In genomic region chr8:72240403-72240763, GRCm38 (mm10) we compare ENCODE assay signal across 9 mouse cellular contexts. TPM values are rescaled to one million over a fixed set of nuclear protein-coding genes. Genes with fewer than 3 reads are reported as not detected.
DNase-seq lines count a peak whose midpoint lies in the region; ATAC-seq and TF ChIP-seq lines count a peak whose summit lies in the region.
"Had no signal": no experiment of that assay in that cellular context is flagged by ENCODE, and none has a peak within 500 bp of the region (broad histone marks: within the 10 kb centered on the region; RNA-seq: fewer than 3 reads in every experiment).

No protein-coding gene starts in this region.

- peak overlapping the region; percentile 73 for H3K9ac ChIP-seq in liver, adult 2 months (ENCODE audit: low read depth, low read length)
- peak overlapping the region; percentile 65 for H3K9ac ChIP-seq in limb, embryonic 11.5 days (ENCODE audit: low read length)
- peak overlapping the region; percentile 70 for H3K9ac ChIP-seq in neural tube, embryonic 14.5 days (replicated peaks; ENCODE audit: low read depth, low read length)

- 3% methylated on average over 24 of the region's 24 CpGs for WGBS in liver, adult 2 months
- 1% methylated on average over 24 of the region's 24 CpGs for WGBS in limb, embryonic 11.5 days
- WGBS in neural tube, embryonic 14.5 days, result 1% methylated on average over 24 of the region's 24 CpGs

- no peak for ATAC-seq in limb, embryonic 11.5 days (ENCODE audit: insufficient number of reproducible peaks, low FRiP score, low TSS enrichment, low read depth)
- ATAC-seq in neural tube, embryonic 14.5 days (ENCODE audit: low read depth), result no peak

- peak overlapping the region; percentile 68 for H3K27ac ChIP-seq in liver, adult 2 months (replicated peaks; ENCODE audit: insufficient read depth, low read depth, low read length)
- peak overlapping the region; percentile 15; the same call in 1 of the 2 replicates for H3K27ac ChIP-seq in embryonic fibroblast, embryonic 13.5 days (ENCODE audit: insufficient read depth, low read length)
- H3K27ac ChIP-seq in limb, embryonic 11.5 days (replicated peaks; ENCODE audit: low read depth, low read length), result peak overlapping the region; percentile 85
- H3K27ac ChIP-seq in neural tube, embryonic 14.5 days (ENCODE audit: low read depth, low read length), result peak overlapping the region; percentile 95

- peaks cover 12% of the 10 kb centered on the region; the same call in 1 of the 2 replicates for H3K79me2 ChIP-seq in liver, adult 2 months (ENCODE audit: control insufficient read depth, insufficient read depth, low read length)

- H3K36me3 ChIP-seq in liver, adult 2 months (ENCODE audit: control insufficient read depth, insufficient read depth, low read length), result no peaks in the 10 kb centered on the region
- H3K36me3 ChIP-seq in limb, embryonic 11.5 days (ENCODE audit: control insufficient read depth, insufficient read depth, low read length), result no peaks in the 10 kb centered on the region
- H3K36me3 ChIP-seq in neural tube, embryonic 14.5 days (ENCODE audit: control insufficient read depth, insufficient read depth, low read length), result peaks cover 4% of the 10 kb centered on the region; the same call in 1 of the 2 replicates

- H3K4me3 ChIP-seq in liver, adult 2 months (ENCODE audit: insufficient read depth, low read depth, low read length), result peak overlapping the region; percentile 69
- H3K4me3 ChIP-seq in embryonic fibroblast, embryonic 13.5 days (ENCODE audit: insufficient read depth, low read length), result peak overlapping the region; percentile 80
- H3K4me3 ChIP-seq in limb, embryonic 11.5 days (ENCODE audit: low read depth, low read length), result peak overlapping the region; percentile 64
- peak overlapping the region; percentile 74 for H3K4me3 ChIP-seq in neural tube, embryonic 14.5 days (ENCODE audit: low read depth, low read length)

- H3K4me2 ChIP-seq in limb, embryonic 11.5 days (ENCODE audit: low read depth, severe bottlenecking), result peak overlapping the region; percentile 64
- H3K4me2 ChIP-seq in neural tube, embryonic 14.5 days (ENCODE audit: low read depth, low read length), result peak overlapping the region; percentile 80

- H3K9me3 ChIP-seq in limb, embryonic 11.5 days (ENCODE audit: control insufficient read depth, low read length), result no peaks in the 10 kb centered on the region
- H3K9me3 ChIP-seq in neural tube, embryonic 14.5 days (ENCODE audit: control insufficient read depth, low read length), result no peaks in the 10 kb centered on the region

- no peak for DNase-seq in liver, adult 2 months (ENCODE audit: extremely low read depth, low read depth, low spot score)
- DNase-seq in liver, result no peak
- no peak for DNase-seq in limb, embryonic 11.5 days (ENCODE audit: low spot score)
- no peak for DNase-seq in frontal cortex, postnatal 10 days (ENCODE audit: low spot score in 2 of 2)
- no peak for DNase-seq in spleen, postnatal 14 days (ENCODE audit: low spot score in 2 of 2)
- DNase-seq in urinary bladder, postnatal 4 days (ENCODE audit: low spot score in 2 of 2), result no peak

- no peaks in the 10 kb centered on the region for H3K27me3 ChIP-seq in liver, adult 2 months (ENCODE audit: control insufficient read depth, insufficient read depth, low read length)
- no peaks in the 10 kb centered on the region for H3K27me3 ChIP-seq in limb, embryonic 11.5 days (ENCODE audit: control insufficient read depth, insufficient read depth, low read length)
- H3K27me3 ChIP-seq in neural tube, embryonic 14.5 days (ENCODE audit: control insufficient read depth, insufficient read depth, low read length), result no peaks in the 10 kb centered on the region

- H3K4me1 ChIP-seq in liver, adult 2 months (ENCODE audit: control insufficient read depth, insufficient read depth, low read length), result peaks cover 14% of the 10 kb centered on the region
- H3K4me1 ChIP-seq in embryonic fibroblast, embryonic 13.5 days (ENCODE audit: control insufficient read depth, insufficient read depth, low read length), result peaks cover 2% of the 10 kb centered on the region
- H3K4me1 ChIP-seq in limb, embryonic 11.5 days (ENCODE audit: control insufficient read depth, insufficient read depth, low read length), result peaks cover 3% of the 10 kb centered on the region; the same call in 1 of the 2 replicates
- peaks cover 14% of the 10 kb centered on the region for H3K4me1 ChIP-seq in neural tube, embryonic 14.5 days (ENCODE audit: control insufficient read depth, insufficient read depth, low read length)

- TF ChIP-seq CTCF in liver, adult 2 months (IDR thresholded peaks at IDR 0.05; ENCODE audit: low read depth, low read length), result no peak
- no peak for TF ChIP-seq CTCF in embryonic fibroblast, embryonic 13.5 days (IDR thresholded peaks at IDR 0.05; ENCODE audit: borderline replicate concordance, insufficient read depth, low read length)

- no peak for TF ChIP-seq POLR2A in liver, adult 2 months (IDR thresholded peaks at IDR 0.05; ENCODE audit: extremely low read depth, insufficient read depth, low read length)
- no peak for TF ChIP-seq POLR2A in embryonic fibroblast, embryonic 13.5 days (IDR thresholded peaks at IDR 0.05; ENCODE audit: low read depth, low read length)

RNA-seq across cellular contexts. Expression of gene Ap1m1, which starts 0.6 kb away (rescaled TPM):
- total RNA-seq in liver, adult 2 months (2014; rRNA removed), result 7.9 and 14.9 TPM in 2 replicates
- 38.9 and 39.4 TPM in 2 replicates for polyA plus RNA-seq in liver, adult 2 months (2012; rRNA removed)
- 65.3 and 67.0 TPM in 2 replicates for polyA plus RNA-seq in embryonic fibroblast, embryonic 13.5 days (2011; ENCODE audit: insufficient read length, low read depth, missing spikeins)
- 117 and 118 TPM in 2 replicates for polyA plus RNA-seq in limb, embryonic 11.5 days (2014; fragmentation: Nextera tagmentation; extraction: Ambion mirVana)
- polyA plus RNA-seq in neural tube, embryonic 14.5 days (2014; fragmentation: Nextera tagmentation; extraction: Ambion mirVana), result 220 and 235 TPM in 2 replicates

RNA-seq across cellular contexts. Expression of gene Fam32a, which starts 20.9 kb away (rescaled TPM):
- 28.6 and 29.5 TPM in 2 replicates for total RNA-seq in liver, adult 2 months (2014; rRNA removed)
- polyA plus RNA-seq in liver, adult 2 months (2012; rRNA removed), result 18.8 and 28.4 TPM in 2 replicates
- polyA plus RNA-seq in embryonic fibroblast, embryonic 13.5 days (2011; ENCODE audit: insufficient read length, low read depth, missing spikeins), result 41.4 and 43.8 TPM in 2 replicates
- 66.1 and 69.3 TPM in 2 replicates for polyA plus RNA-seq in limb, embryonic 11.5 days (2014; fragmentation: Nextera tagmentation; extraction: Ambion mirVana)
- polyA plus RNA-seq in neural tube, embryonic 14.5 days (2014; fragmentation: Nextera tagmentation; extraction: Ambion mirVana), result 60.5 and 71.7 TPM in 2 replicates

RNA-seq across cellular contexts. Expression of gene Gm11034, which starts 26.9 kb away (rescaled TPM):
- total RNA-seq in liver, adult 2 months (2014; rRNA removed), result not detected in 2 replicates
- polyA plus RNA-seq in liver, adult 2 months (2012; rRNA removed), result not detected in 2 replicates
- polyA plus RNA-seq in embryonic fibroblast, embryonic 13.5 days (2011; ENCODE audit: insufficient read length, low read depth, missing spikeins), result not detected in 2 replicates
- not detected in 2 replicates for polyA plus RNA-seq in limb, embryonic 11.5 days (2014; fragmentation: Nextera tagmentation; extraction: Ambion mirVana)
- not detected in 2 replicates for polyA plus RNA-seq in neural tube, embryonic 14.5 days (2014; fragmentation: Nextera tagmentation; extraction: Ambion mirVana)
- total RNA-seq: adrenal gland, postnatal 10 days had no signal

RNA-seq across cellular contexts. Expression of gene Cib3, which starts 27.7 kb away (rescaled TPM):
- 1.1 and 2.6 TPM in 2 replicates for total RNA-seq in liver, adult 2 months (2014; rRNA removed)
- polyA plus RNA-seq in liver, adult 2 months (2012; rRNA removed), result 0.60 and 1.5 TPM in 2 replicates
- polyA plus RNA-seq in embryonic fibroblast, embryonic 13.5 days (2011; ENCODE audit: insufficient read length, low read depth, missing spikeins), result not detected in 2 replicates
- polyA plus RNA-seq in limb, embryonic 11.5 days (2014; fragmentation: Nextera tagmentation; extraction: Ambion mirVana), result not detected in 2 replicates
- not detected in 2 replicates for polyA plus RNA-seq in neural tube, embryonic 14.5 days (2014; fragmentation: Nextera tagmentation; extraction: Ambion mirVana)
- total RNA-seq: adrenal gland, postnatal 10 days had no signal

RNA-seq across cellular contexts. Expression of gene Hsh2d, which starts 50.9 kb away (rescaled TPM):
- 0.07 and 0.18 TPM in 2 replicates for total RNA-seq in liver, adult 2 months (2014; rRNA removed)
- polyA plus RNA-seq in liver, adult 2 months (2012; rRNA removed), result 0.07 and 0.11 TPM in 2 replicates
- polyA plus RNA-seq in embryonic fibroblast, embryonic 13.5 days (2011; ENCODE audit: insufficient read length, low read depth, missing spikeins), result not detected in 2 replicates
- polyA plus RNA-seq in limb, embryonic 11.5 days (2014; fragmentation: Nextera tagmentation; extraction: Ambion mirVana), result 0.20 TPM in 1 of 2 replicates, not detected in the other
- polyA plus RNA-seq in neural tube, embryonic 14.5 days (2014; fragmentation: Nextera tagmentation; extraction: Ambion mirVana), result not detected in 2 replicates

Comparison
In these comparisons a context has a peak if more than half of its experiments do, and no peak if none do; other contexts are left out.
1. H3K27ac ChIP-seq: peak in every context shown above with its lines; median percentile 95 in neural tube, embryonic 14.5 days; 85 in limb, embryonic 11.5 days; 68 in liver, adult 2 months; 15 in embryonic fibroblast, embryonic 13.5 days.